Mouse (Mus musculus) activated CD4-positive, CD25-positive, alpha-beta regulatory T cell (primary cell): ENCODE measurements around the gene Xlr5b. TPM values are rescaled to one million over a fixed set of nuclear protein-coding genes. Genes with fewer than 3 reads are reported as not detected.

Experiments used
- polyA plus RNA-seq, 2 experiments: library from polyadenylated mRNA; unstranded; fragments of 100-300 nt; shearing (Covaris generic); gene quantifications; one replicate each; pipeline ENCODE4 v1.2.1; 2017

The Xlr5b gene
- not detected for polyA plus RNA-seq

GRCm38 (mm10) chrX:73148496-73148895 is at the start of gene Xlr5b:
Xlr5b (plus strand) TSS chrX:73148796.

GRCm38 (mm10) chrX:73116747-73117146 is 31.8 kb upstream of the Xlr5b start, which contains the start of gene Gm14685:
Gm14685 (plus strand) TSS chrX:73117047.

DNA sequence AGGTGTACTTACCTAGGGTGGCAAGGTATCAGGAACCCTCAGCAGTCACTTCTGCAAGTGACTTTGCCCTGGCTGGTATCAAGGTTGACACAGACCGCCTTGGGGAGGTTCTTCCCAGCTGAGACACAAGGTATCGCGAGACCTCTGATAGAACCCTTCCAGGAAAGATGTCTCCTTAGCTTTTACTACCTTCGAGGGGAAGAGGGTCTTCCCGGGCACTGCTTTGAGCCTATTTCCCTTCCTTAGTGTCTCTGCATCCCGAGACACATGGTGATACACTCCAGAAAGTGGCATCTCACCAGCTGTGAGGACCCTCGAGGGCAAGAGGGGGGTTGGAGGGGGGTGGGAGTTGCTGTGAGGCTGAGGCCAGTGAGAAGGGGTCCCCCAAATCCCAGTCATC is 754 bp downstream of the Xlr5b start, which contains the start of gene DXBay18:
DXBay18 (minus strand) TSS at position 101 of the 400 bp plus-strand sequence.

DNA sequence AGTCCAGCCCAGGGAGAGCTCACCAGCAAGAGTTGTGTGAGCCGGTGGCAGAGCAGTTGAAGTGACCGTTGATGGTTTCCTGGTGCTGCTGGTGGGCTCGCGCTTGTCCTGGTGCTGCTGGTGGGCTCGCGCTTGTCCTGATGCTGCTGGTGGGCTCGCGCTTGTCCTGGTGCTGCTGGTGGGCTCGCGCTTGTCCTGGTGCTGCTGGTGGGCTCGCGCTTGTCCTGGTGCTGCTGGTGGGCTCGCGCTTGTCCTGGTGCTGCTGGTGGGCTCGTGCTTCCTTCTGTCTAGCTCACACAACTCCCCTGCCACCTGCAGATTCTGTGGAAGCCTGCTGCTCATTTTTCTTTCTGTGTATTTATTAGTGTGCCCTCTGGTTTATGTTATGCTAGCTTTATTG is 28.3 kb downstream of the Xlr5b start, which contains the start of gene Spin2d:
Spin2d (minus strand) TSS at position 101 of the 400 bp plus-strand sequence.

DNA sequence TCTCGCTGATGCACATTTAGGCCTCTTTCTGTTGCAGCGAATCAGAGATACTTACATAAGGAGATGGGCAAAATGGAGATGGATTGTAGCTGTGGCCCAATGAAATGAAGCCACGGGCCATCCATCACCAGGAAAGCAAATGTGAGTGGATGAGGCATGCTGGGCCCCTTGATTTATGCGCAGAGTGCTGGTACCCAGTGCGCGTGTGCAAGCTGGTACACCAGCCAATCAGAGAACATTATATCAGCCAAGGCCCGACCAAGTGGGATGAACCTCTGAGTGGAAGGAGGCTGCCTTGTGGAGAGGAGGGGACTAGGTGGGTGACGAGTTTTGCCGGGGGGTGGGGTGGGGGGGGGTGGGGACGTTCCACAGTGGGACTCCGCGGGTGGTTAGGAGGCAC is 43.3 kb downstream of the Xlr5b start, which contains the start of gene Xlr3b:
Xlr3b (plus strand) TSS at position 274 of the 400 bp plus-strand sequence.

Other genes with a start within 250 kb of the Xlr5b start
- 100 to 1,000 TPM; 125 to 129 TPM for gene Cetn2, start 230.4 kb upstream of the Xlr5b start, polyA plus RNA-seq
- 10 to 100 TPM; 12.7 to 23.3 TPM for gene Nsdhl, start 230.2 kb upstream of the Xlr5b start, polyA plus RNA-seq
- under 1 TPM in 1 of 2 experiments, not detected in 1; 0.18 TPM for gene Zfp185, start 161.5 kb upstream of the Xlr5b start, polyA plus RNA-seq
- gene Pnma5, start 111.7 kb upstream of the Xlr5b start, polyA plus RNA-seq: under 1 TPM in 1 of 2 experiments, not detected in 1; 0.22 TPM
- not detected for gene Pnma3, start 84.0 kb upstream of the Xlr5b start, polyA plus RNA-seq
- gene Xlr4a, start 66.3 kb upstream of the Xlr5b start, polyA plus RNA-seq: 10 to 100 TPM; 78.3 to 92.0 TPM
- 1 to 10 TPM in 1 of 2 experiments, under 1 TPM in 1; 0.33 to 4.0 TPM for gene Xlr3a, start 51.7 kb upstream of the Xlr5b start, polyA plus RNA-seq
- gene Gm14685, start 31.7 kb upstream of the Xlr5b start, polyA plus RNA-seq: under 1 TPM in 1 of 2 experiments, not detected in 1; 0.20 TPM
- gene DXBay18, start 654 bp downstream of the Xlr5b start, polyA plus RNA-seq: not detected
- not detected for gene Spin2d, start 28.2 kb downstream of the Xlr5b start, polyA plus RNA-seq
- 10 to 100 TPM in 1 of 2 experiments, 1 to 10 TPM in 1; 4.4 to 19.7 TPM for gene Xlr3b, start 43.4 kb downstream of the Xlr5b start, polyA plus RNA-seq
- gene Xlr4b, start 65.5 kb downstream of the Xlr5b start, polyA plus RNA-seq: 100 to 1,000 TPM; 126 to 145 TPM
- gene F8a, start 79.5 kb downstream of the Xlr5b start, polyA plus RNA-seq: 10 to 100 TPM; 17.4 to 19.3 TPM
- 10 to 100 TPM; 60.1 to 81.5 TPM for gene Xlr4c, start 94.3 kb downstream of the Xlr5b start, polyA plus RNA-seq
- gene Xlr3c, start 116.6 kb downstream of the Xlr5b start, polyA plus RNA-seq: under 1 TPM in 1 of 2 experiments, not detected in 1; 0.13 TPM
- under 1 TPM in 1 of 2 experiments, not detected in 1; 0.12 TPM for gene Xlr5a, start 144.2 kb downstream of the Xlr5b start, polyA plus RNA-seq
- not detected for gene Xlr5c, start 144.2 kb downstream of the Xlr5b start, polyA plus RNA-seq
- gene Gm45015, start 188.0 kb downstream of the Xlr5b start, polyA plus RNA-seq: not detected
- gene Zfp275, start 193.8 kb downstream of the Xlr5b start, polyA plus RNA-seq: 10 to 100 TPM in 1 of 2 experiments, 1 to 10 TPM in 1; 8.2 to 11.7 TPM
- not detected for gene Gm18336, start 249.9 kb downstream of the Xlr5b start, polyA plus RNA-seq